Mouse (Mus musculus) lung, adult 2 months (tissue): ENCODE measurements around the gene Apba3.

Experiments used
- CTCF ChIP-seq: fragments of 200-500 bp; IDR thresholded peaks from 2 replicates; pipeline ENCODE4 v1.5.1; 2011; ENCODE audit warnings: mild to moderate bottlenecking, low read length, control low read depth; ENCODE audit not compliant: insufficient read depth
- POLR2A ChIP-seq: fragments of 200-500 bp; IDR thresholded peaks from 2 replicates; pipeline ENCODE4 v1.6.1; 2011; ENCODE audit warnings: low read depth, mild to moderate bottlenecking, control low read depth, low read length, borderline replicate concordance; ENCODE audit errors: extremely low read depth

GRCm38 (mm10) chr10:81238618-81239017 is 28.1 kb upstream of the Apba3 start:
- no peak for TF ChIP-seq POLR2A
- no peak for TF ChIP-seq CTCF
